Mouse (Mus musculus): ENCODE measurements at regions not wholly inside any gene's neighbourhood (a gene's known extent, or its start where the extent isn't known, plus 50 kb on each side); places are given as distances from the start of the nearest gene placed in this dataset.
"Not testable (repeated sequence)": the region's sequence is repeated elsewhere in the genome, so short reads cannot be mapped to it uniquely, and the experiment has no call there.

DNA sequence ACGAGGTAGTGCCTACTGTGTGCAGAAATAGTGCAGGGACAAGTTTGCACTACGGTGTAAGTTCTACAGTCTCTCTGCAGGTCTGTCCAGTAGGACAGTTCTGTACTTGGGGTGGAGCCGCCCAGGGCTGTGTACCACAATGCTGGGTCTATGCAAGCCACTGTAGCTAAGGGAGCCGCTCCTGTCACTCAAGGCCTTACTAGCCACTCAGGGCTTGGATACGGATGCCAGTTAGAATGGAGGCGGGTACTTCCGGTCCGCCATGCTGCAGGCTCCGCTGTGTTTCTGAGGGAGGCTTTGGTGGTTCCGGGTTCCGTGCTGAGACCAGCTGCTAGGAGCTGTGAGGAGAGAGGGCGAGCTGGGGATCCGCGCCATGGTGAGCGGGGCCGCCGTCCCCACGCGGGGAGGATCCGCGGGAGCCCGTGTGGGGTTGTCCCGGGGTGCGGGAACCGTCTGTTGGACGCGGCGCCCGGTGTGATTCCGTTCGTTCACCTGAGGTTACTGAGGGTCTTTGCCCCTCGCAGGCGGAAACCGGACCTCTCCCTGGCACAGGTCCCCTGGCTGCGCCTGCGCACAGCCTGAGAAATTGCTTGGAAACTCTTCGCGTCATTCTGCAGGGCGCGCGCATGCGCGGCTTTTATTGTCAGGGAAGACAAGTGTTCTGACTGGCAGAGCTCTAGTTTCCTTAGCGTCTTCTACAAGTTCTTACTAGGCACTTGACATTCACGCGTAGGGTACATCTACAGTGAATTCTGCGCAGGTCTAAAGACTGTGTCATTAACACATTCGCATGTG is 51.0 kb upstream of the Zfp873 start:
- H3K9ac ChIP-seq (ENCODE audit: low read depth, low read length); H3K36me3 ChIP-seq (ENCODE audit: control insufficient read depth, insufficient read depth); H3K4me1 ChIP-seq (ENCODE audit: control insufficient read depth, low read depth, low read length); H3K9me3 ChIP-seq (replicated peaks; ENCODE audit: control insufficient read depth, low read length); H3K27ac ChIP-seq (ENCODE audit: low read length); H3K27me3 ChIP-seq (ENCODE audit: control insufficient read depth, insufficient read depth, low read depth, low read length): not testable (repeated sequence)
- WGBS (ENCODE audit: insufficient replicate concordance), result 0% methylated on average over 12 of the region's 48 CpGs
- ATAC-seq (ENCODE audit: low read depth), result peak; percentile 98
- H3K4me3 ChIP-seq (ENCODE audit: low read depth, low read length), result peak overlapping the region; percentile 50
- peak overlapping the region; percentile 52 for H3K4me2 ChIP-seq (ENCODE audit: low read depth, low read length)
